Mouse (Mus musculus) intestine, postnatal 0 days (tissue): ENCODE results near the gene Setd6. TPM values are rescaled to one million over a fixed set of nuclear protein-coding genes. Genes with fewer than 3 reads are reported as not detected.

Source experiments
- ATAC-seq: fragments of 200-750 bp; cut with Nextera tagmentation; 2 replicates; pipeline ENCODE4 v1.8.0; 2017; ENCODE audit warnings: mild to moderate bottlenecking, moderate TSS enrichment, moderate library complexity
- H3K27ac ChIP-seq: fragments of 300-500 bp; sonication (generic); 2 replicates; pipeline ENCODE4 v1.5.1; 2014; ENCODE audit warnings: mild to moderate bottlenecking, low read depth, low read length, moderate library complexity
- H3K27me3 ChIP-seq: fragments of 300-500 bp; sonication (generic); replicated peaks from 2 replicates; pipeline ENCODE4 v1.6.1; 2014; ENCODE audit warnings: low read length, mixed read lengths; ENCODE audit not compliant: control insufficient read depth, insufficient read depth
- H3K36me3 ChIP-seq: fragments of 300-500 bp; sonication (generic); 2 replicates; pipeline ENCODE4 v1.6.1; 2014; ENCODE audit warnings: mild to moderate bottlenecking, moderate library complexity; ENCODE audit not compliant: control insufficient read depth, insufficient read depth
- H3K4me1 ChIP-seq: fragments of 300-500 bp; sonication (generic); replicated peaks from 2 replicates; pipeline ENCODE4 v1.6.1; 2014; ENCODE audit warnings: antibody characterized with exemption, low read length, mixed read lengths; ENCODE audit not compliant: control insufficient read depth, insufficient read depth
- H3K4me2 ChIP-seq: fragments of 300-500 bp; sonication (generic); replicated peaks from 2 replicates; pipeline ENCODE4 v1.6.1; 2014; ENCODE audit warnings: low read depth, mild to moderate bottlenecking, moderate library complexity
- H3K4me3 ChIP-seq: fragments of 300-500 bp; sonication (generic); 2 replicates; pipeline ENCODE4 v1.5.1; 2014; ENCODE audit warnings: low read depth, low read length
- H3K9ac ChIP-seq: fragments of 300-500 bp; sonication (generic); 2 replicates; pipeline ENCODE4 v1.6.1; 2014; ENCODE audit warnings: mild to moderate bottlenecking, low read depth, low read length
- H3K9me3 ChIP-seq: fragments of 300-500 bp; sonication (generic); 2 replicates; pipeline ENCODE4 v1.6.1; 2016; ENCODE audit warnings: mixed run types; ENCODE audit not compliant: control insufficient read depth
- CTCF ChIP-seq: sonication (generic); IDR thresholded peaks from 2 replicates; pipeline ENCODE4 v1.5.1; 2016; ENCODE audit warnings: low read depth, mild to moderate bottlenecking, control low read depth, antibody characterized with exemption, moderate library complexity
- WGBS: fragments of 180-500 bp; shearing (Covaris S2); extraction: QIAGEN DNeasy Blood & Tissue Kit; methylation state at CpG from one replicate; pipeline ENCODE4 v1.1.7; 2014; 5-methylcytosine and 5-hydroxymethylcytosine counted together
- polyA plus RNA-seq: library from polyadenylated mRNA; unstranded; fragments of >200 nt; fragmentation: Nextera tagmentation; extraction: Ambion mirVana; gene quantifications from 2 replicates; pipeline ENCODE4 v1.2.1, GENCODE M21; 2015

Setd6 gene
- polyA plus RNA-seq, 1 experiment from 2014 or later: 8.2 TPM

DNA sequence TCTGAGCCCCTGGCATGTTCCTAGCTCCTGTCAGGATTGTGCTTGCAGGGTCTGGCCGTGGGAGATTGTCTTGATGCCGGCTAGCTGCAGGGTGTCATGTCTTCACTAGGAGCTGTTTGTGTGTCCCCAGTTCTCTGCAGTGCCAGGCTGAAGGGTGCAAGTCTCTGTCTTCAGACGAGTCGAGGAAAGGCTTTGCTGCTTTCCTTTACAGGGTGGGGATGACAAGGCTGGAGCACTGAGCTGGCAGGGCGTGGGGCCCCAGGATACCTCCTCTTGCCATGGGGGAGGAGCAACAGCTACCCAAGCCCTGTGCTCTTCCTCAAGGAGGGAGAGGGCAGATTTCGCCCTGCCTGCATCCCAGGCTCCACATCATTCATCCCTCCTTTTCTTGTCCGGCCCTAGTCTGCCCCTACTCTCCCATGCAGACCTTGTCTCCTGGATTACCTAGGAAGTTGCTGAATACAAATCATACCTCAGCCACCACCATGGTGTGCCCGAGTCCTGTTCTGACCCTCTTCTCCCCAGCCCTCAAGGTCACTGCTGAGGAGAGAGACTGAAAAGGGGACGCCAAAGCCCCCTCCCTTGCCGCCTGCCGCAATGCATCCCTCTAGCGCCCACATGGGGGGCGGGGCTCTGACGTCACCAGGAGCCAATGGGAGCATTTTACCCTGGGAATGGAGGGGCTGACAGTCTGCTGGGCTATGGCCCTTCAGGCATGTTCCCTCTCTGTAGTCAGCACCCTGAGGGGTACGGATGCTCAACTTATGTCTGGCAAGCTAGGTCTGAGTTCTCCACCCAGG lies 12.0 kb upstream of the Setd6 start:
- 3% methylated on average over 15 of the region's 15 CpGs for WGBS
- peak overlapping the region; percentile 98 for H3K4me2 ChIP-seq
- H3K27ac ChIP-seq: no peak overlapping the region
- TF ChIP-seq CTCF: no peak
- no peak for ATAC-seq
- H3K27me3 ChIP-seq: 0 out of 2 replicates have a peak, but pooled peaks cover 8% of the 10 kb centered on the region
- peak overlapping the region; percentile 50 for H3K4me3 ChIP-seq
- H3K36me3 ChIP-seq: no peaks in the 10 kb centered on the region
- H3K9me3 ChIP-seq: no peaks in the 10 kb centered on the region
- peak overlapping the region; percentile 38; the same call in 1 of the 2 replicates for H3K9ac ChIP-seq
- peaks cover 11% of the 10 kb centered on the region; the same call in 1 of the 2 replicates for H3K4me1 ChIP-seq

DNA sequence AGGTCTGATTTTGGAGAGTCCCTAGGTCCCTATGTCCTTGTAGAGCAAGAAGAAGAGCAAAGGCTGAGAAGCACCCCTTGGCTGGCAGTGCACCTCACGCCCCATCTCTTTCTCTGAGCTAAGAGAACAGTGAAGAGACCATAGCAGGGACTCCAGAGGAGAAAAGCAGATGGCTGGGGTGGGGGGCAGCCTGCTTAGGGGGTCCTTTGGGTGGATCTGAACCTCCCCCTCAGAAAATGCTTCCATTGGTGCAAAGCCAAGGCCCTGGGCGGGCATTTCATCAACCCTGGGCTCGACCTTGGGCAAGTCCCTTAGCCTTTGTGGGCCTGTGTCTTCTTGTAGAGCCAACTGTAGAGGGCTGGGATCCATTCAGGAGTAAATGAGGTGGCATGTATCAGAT lies 11.1 kb upstream of the Setd6 start:
- no peak overlapping the region for H3K4me3 ChIP-seq
- no peak overlapping the region for H3K27ac ChIP-seq
- H3K9ac ChIP-seq: no peak overlapping the region
- H3K4me2 ChIP-seq: no peak overlapping the region
- TF ChIP-seq CTCF: no peak
- H3K36me3 ChIP-seq: no peaks in the 10 kb centered on the region
- WGBS: 95% methylated on average over 3 of the region's 3 CpGs
- peaks cover 11% of the 10 kb centered on the region; the same call in 1 of the 2 replicates for H3K4me1 ChIP-seq
- H3K9me3 ChIP-seq: no peaks in the 10 kb centered on the region
- ATAC-seq: no peak
- H3K27me3 ChIP-seq: 0 out of 2 replicates have a peak, but pooled peaks cover 8% of the 10 kb centered on the region

DNA sequence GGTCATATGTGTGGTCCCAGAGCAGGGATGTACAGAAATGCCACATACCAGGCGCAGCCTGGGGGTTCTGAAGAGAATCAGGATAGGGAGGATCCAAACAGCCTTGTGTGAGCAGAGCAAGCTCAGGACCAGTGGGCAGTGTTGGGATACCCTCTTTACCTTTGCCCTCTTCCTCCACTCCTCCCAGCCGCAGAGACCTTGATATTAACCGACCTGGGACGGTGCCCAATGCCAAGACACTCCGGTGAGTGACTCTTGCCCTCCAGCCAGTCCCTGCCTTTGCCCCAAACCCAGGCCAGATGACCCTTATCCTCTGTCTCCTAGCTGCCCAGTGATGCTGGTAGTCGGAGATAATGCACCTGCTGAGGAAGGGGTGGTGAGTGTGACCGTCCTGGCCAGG lies 6.1 kb upstream of the Setd6 start:
- Histone ChIP-seq H3K9ac (no peak overlapping the region), H3K27ac (no peak overlapping the region), H3K4me1 (no peaks in the 10 kb centered on the region), H3K9me3 (no peaks in the 10 kb centered on the region), H3K4me2 (no peak overlapping the region), H3K36me3 (no peaks in the 10 kb centered on the region; the same call in 1 of the 2 replicates), H3K4me3 (no peak overlapping the region), H3K27me3 (no peaks in the 10 kb centered on the region)
- 80% methylated on average over 7 of the region's 7 CpGs for WGBS
- no peak for TF ChIP-seq CTCF
- no peak for ATAC-seq

GRCm38 (mm10) chr8:95711029-95711428 lies 4.7 kb upstream of the Setd6 start:
- H3K9ac ChIP-seq: no peak overlapping the region
- no peaks in the 10 kb centered on the region for H3K9me3 ChIP-seq
- WGBS: 57% methylated on average over 3 of the region's 3 CpGs
- no peaks in the 10 kb centered on the region for H3K27me3 ChIP-seq
- H3K4me3 ChIP-seq: no peak overlapping the region
- no peak overlapping the region for H3K27ac ChIP-seq
- no peaks in the 10 kb centered on the region for H3K4me1 ChIP-seq
- no peak for ATAC-seq
- TF ChIP-seq CTCF: no peak
- no peak overlapping the region for H3K4me2 ChIP-seq
- H3K36me3 ChIP-seq: no peaks in the 10 kb centered on the region; the same call in 1 of the 2 replicates

- Histone ChIP-seq H3K27me3 (no peaks in the 10 kb centered on the region), H3K4me2 (no peak overlapping the region), H3K9me3 (no peaks in the 10 kb centered on the region), H3K9ac (no peak overlapping the region), H3K4me1 (0 out of 2 replicates have a peak, but pooled peaks cover 5% of the 10 kb centered on the region), H3K4me3 (no peak overlapping the region), H3K27ac (no peak overlapping the region), H3K36me3 (no peaks in the 10 kb centered on the region; the same call in 1 of the 2 replicates)
- 54% methylated on average over 9 of the region's 9 CpGs for WGBS
- no peak for TF ChIP-seq CTCF
- no peak for ATAC-seq
Observed at GRCm38 (mm10) chr8:95712395-95712794, 3.3 kb upstream of the Setd6 start.

- Histone ChIP-seq H3K27ac (no peak overlapping the region), H3K36me3 (peaks cover 8% of the 10 kb centered on the region; the same call in 1 of the 2 replicates), H3K9me3 (no peaks in the 10 kb centered on the region), H3K4me3 (no peak overlapping the region), H3K4me2 (no peak overlapping the region), H3K9ac (no peak overlapping the region), H3K27me3 (no peaks in the 10 kb centered on the region), H3K4me1 (0 out of 2 replicates have a peak, but pooled peaks cover 5% of the 10 kb centered on the region)
- ATAC-seq: peak; percentile 23; the same call in 1 of the 2 replicates
- WGBS: 76% methylated on average over 19 of the region's 19 CpGs
- peak; percentile 91 for TF ChIP-seq CTCF
Observed at GRCm38 (mm10) chr8:95713100-95714010, 2.3 kb upstream of the Setd6 start.
